Mouse (Mus musculus): Measurements from ENCODE around the gene Sp6.

DNA sequence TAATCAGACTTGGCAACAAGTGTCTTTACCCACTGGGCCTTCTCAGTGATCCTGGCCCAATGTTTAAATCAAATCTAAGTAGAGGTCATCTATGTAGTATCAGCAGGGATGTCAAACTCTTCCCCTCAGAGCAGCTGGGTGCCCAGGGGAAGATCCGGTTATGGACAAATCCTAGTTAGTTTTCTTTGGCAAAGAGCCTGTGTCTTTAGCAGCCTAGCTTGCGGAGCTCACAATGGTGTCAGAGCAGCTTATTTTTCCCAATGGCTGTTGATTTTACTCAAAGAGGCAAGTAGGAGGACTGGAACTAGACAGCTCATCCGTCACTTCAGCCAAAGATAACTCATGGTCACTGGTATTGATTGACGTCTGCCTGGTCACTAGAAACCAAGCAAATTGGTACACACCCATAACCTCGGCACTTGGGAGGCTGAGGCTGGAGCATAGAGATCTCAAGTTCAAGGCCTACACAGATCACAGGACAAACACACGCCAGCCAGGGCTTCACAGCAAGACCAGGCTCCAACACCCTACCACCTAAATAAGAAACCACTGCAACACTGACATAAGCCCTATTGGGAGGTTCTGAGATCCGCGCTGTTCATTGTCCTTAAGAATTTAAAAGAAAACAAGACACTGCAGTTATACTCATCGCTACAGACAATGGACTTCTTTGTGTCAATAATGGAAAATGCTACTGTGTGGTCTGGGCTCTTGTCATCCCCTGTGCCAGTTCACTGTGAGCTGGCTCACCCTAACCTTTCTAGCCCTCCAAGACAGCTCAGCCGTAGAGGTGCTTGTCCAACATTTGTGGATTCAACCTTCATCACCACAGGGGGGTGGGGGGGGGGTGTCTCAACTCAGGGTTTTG lies 37.4 kb upstream of the Sp6 start:
- TF ChIP-seq CTCF (IDR thresholded peaks at IDR 0.05; ENCODE audit: low read depth), result no peak
- TF ChIP-seq EP300 (optimal IDR thresholded peaks at IDR 0.05), result no peak
